Mouse (Mus musculus) layer of hippocampus, postnatal 25 days (tissue): Measurements from ENCODE around the gene Bcl7a. TPM values are rescaled to one million over a fixed set of nuclear protein-coding genes. Genes with fewer than 3 reads are reported as not detected.

Source experiments
- DNase-seq, 2 experiments: peaks; one replicate each; pipeline ENCODE4 v3.0.0; 2022; ENCODE audit warnings: mixed read lengths in 2 of 2, low spot score in 1 of 2; ENCODE audit errors: extremely low spot score in 1 of 2
- total RNA-seq, 2 experiments: library from RNA; stranded (reverse); gene quantifications; 2 replicates each; pipeline ENCODE4 v1.2.3; 2021

The Bcl7a gene
- total RNA-seq, 2 experiments from 2014 or later = 68.7 to 70.3 TPM

DNA sequence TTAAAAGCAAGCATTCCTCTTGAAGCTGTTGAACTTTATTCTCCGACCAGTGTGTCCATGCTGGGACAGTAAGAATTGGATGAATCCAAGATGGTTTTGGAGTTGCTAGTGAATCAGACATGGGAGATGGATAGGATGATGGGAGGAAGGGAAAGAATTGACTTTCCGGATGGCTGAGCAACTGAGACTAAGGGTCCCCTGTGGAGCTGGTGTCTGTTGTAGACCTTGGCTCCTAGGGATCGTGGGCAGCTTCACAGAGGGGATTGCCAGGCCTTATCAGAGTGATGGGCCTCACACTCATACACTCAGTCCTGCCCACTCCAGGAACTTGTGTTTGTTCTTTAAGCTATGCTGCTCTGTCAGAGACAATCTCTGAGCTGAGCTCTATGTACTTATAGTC, 64.5 kb downstream of the Bcl7a start:
- no peak for DNase-seq

GRCm38 (mm10) chr5:123412193-123412592, 68.6 kb downstream of the Bcl7a start:
- DNase-seq = no peak

DNA sequence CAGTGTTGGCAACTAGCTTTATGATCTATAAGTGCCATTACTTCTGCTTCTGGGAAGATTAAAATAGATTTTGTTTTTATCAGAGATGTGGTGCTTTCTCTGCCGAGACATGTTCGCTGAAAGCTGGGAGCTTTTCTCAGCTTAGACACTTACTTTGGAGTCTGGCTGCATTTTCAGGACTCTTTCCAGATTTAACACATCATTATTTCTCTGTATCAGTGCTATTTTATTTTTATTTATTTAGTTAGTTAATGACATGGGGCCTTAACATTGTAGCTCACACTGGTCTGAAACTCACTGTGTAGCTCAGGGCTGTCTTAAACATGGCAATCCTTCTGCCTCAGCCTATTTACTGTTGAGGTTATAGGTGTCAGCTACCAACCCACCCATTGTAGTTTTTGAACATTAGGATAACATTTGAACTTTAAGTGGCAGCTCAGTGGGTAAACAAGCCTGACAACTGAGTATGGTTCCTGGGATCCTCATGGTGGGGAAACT, 70.3 kb downstream of the Bcl7a start:
- no peak for DNase-seq

DNA sequence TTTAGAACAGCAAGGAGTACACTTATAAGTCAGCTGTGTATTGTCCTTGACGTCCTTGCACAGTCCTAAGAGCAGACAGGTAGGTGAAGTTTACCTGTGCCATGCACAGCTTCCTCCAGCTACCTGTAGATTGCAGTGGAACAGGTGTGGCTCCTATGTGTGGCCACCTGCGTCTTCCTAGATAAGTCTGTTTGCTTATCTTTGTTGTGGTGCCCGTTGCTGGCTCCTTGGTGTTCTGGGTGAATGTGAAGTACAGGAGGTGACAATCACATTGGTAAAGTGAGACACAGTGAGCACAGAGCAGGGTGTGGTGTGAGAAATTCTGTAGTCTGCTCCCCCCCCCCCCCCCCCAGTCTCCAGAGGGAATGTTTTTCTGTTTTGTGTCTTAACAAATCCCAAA, 72.5 kb downstream of the Bcl7a start:
- DNase-seq = no peak

GRCm38 (mm10) chr5:123416566-123417518, 73.2 kb downstream of the Bcl7a start:
- DNase-seq = no peak

DNA sequence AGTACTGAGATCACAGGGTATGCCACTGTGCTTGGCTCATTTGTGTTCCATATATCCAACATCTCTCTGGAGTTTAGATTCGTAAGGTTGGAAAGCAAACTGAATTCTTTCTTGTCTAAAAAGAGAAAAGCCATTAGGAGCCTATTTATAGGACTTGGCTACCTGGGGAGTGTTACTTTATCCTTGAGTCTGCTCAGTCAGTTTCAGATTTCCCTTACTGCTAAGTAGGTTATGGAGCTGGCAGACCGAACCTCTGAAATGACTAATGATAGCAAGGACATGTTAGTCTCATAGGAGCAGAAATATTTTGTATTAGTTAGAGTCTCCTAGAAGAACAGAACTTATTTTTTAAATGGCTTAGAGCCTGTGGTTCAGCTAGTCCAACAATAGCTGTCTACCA, 80.3 kb downstream of the Bcl7a start:
- no peak for DNase-seq

Other genes with a start within 250 kb of the Bcl7a start
- 10 to 100 TPM; 47.2 to 48.7 TPM for gene Rhof, start 211.1 kb upstream of the Bcl7a start, total RNA-seq
- gene Setd1b, start 201.6 kb upstream of the Bcl7a start, total RNA-seq = 10 to 100 TPM; 26.1 to 36.5 TPM
- gene Psmd9, start 174.4 kb upstream of the Bcl7a start, total RNA-seq = 10 to 100 TPM; 26.1 to 28.4 TPM
- gene Hpd, start 161.1 kb upstream of the Bcl7a start, total RNA-seq = not detected
- 1 to 10 TPM; 2.8 to 3.2 TPM for gene Wdr66, start 91.7 kb upstream of the Bcl7a start, total RNA-seq
- 10 to 100 TPM; 16.6 to 21.6 TPM for gene Mlxip, start 51.0 kb downstream of the Bcl7a start, total RNA-seq
- gene Lrrc43, start 145.5 kb downstream of the Bcl7a start, total RNA-seq = 1 to 10 TPM in 1 of 2 experiments, under 1 TPM in 1; 0.17 to 1.1 TPM
- not detected for gene Il31, start 145.7 kb downstream of the Bcl7a start, total RNA-seq
- 1 to 10 TPM in 1 of 2 experiments, under 1 TPM in 1; 0.94 to 1.2 TPM for gene B3gnt4, start 166.6 kb downstream of the Bcl7a start, total RNA-seq
- 10 to 100 TPM; 34.4 to 35.3 TPM for gene Diablo, start 180.3 kb downstream of the Bcl7a start, total RNA-seq
- gene Gm49027, start 181.7 kb downstream of the Bcl7a start, total RNA-seq = 1 to 10 TPM; 2.0 to 5.2 TPM
- 10 to 100 TPM; 80.6 to 82.4 TPM for gene Vps33a, start 229.2 kb downstream of the Bcl7a start, total RNA-seq